Mouse (Mus musculus): Measurements from ENCODE around the gene Nkpd1. TPM values are rescaled to one million over a fixed set of nuclear protein-coding genes. Genes with fewer than 3 reads are reported as not detected.
A peak's percentile ranks its signal among the peaks of the same experiment; 100 is the strongest.

Gene Nkpd1
- total and polyA plus RNA-seq, 3 experiments = 1.1 to 2.1 (median 1.9) TPM

DNA sequence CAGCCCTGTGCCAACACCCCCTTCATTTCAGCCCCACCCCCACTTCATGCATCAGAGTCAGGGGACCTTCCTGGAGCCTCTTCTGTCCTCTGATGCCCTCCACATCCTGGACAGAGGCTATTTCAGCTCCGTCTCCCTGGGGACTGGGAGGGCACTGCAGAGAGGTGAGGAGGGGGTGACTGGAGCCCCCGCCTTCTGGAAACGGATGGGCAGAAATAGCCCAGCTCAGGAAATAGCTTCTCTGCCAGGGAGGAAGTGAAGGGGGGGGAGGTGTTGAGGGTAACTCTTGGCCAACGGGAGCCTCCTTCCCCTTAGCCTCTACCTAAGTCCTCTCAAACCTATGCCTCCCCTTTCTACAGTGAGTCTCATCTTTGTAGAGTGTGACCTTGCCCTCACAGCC lies 45.2 kb upstream of the Nkpd1 start:
- peaks cover 74% of the 10 kb centered on the region for H3K27me3 ChIP-seq (replicated peaks)
- in situ Hi-C loops (cut with MboI; ENCODE audit: low pct_ligation_motif_present, low pct_unique_long_range_greater_than_20kb, low sequenced_read_pairs) (no loop called here), dilution Hi-C loops (cut with MboI; ENCODE audit: extremely low pct_ligation_motif_present, extremely low pct_unique_long_range_greater_than_20kb, low sequenced_read_pairs) (no loop called here)
- no peak for TF ChIP-seq USF2 (conservative IDR thresholded peaks at IDR 0.05; ENCODE audit: low read depth, low read length)
- TF ChIP-seq CHD1 (IDR thresholded peaks at IDR 0.05; ENCODE audit: low read depth, low read length) = no peak
- no peak for TF ChIP-seq IRF4 (IDR thresholded peaks at IDR 0.05; ENCODE audit: low read depth, low read length)
- TF ChIP-seq TBP (conservative IDR thresholded peaks at IDR 0.05; ENCODE audit: low read depth, low read length) = no peak
- TF ChIP-seq HCFC1 (IDR thresholded peaks at IDR 0.05; ENCODE audit: low read depth, low read length) = no peak
- TF ChIP-seq MAFK (IDR thresholded peaks at IDR 0.05; ENCODE audit: insufficient replicate concordance, low read length) = no peak
- no peak for TF ChIP-seq KAT2A (IDR thresholded peaks at IDR 0.05; ENCODE audit: insufficient replicate concordance, low read length)
- no peak overlapping the region for H3K4me3 ChIP-seq (replicated peaks in 1 of 3; ENCODE audit: low read depth in 2 of 3, low read length in 2 of 3, poor library complexity in 1 of 3)
- DNase-seq (ENCODE audit: extremely low read depth) = no peak
- no peaks in the 10 kb centered on the region for H3K79me2 ChIP-seq (replicated peaks; ENCODE audit: control insufficient read depth, extremely low read depth, insufficient read depth, poor library complexity, severe bottlenecking)
- peaks cover 16% of the 10 kb centered on the region for H3K9me3 ChIP-seq (replicated peaks; ENCODE audit: low read length)
- H3K36me3 ChIP-seq (replicated peaks in 1 of 2; ENCODE audit: control insufficient read depth in 1 of 2, insufficient read depth in 1 of 2, low read length in 1 of 2) = no peaks in the 10 kb centered on the region
- H3K9ac ChIP-seq (ENCODE audit: insufficient read depth, low read depth) = no peak overlapping the region
- H3K4me1 ChIP-seq (ENCODE audit: control insufficient read depth in 1 of 2, insufficient read depth in 2 of 2) = peaks cover 5 to 23% of the 10 kb centered on the region in 2 experiments
- no peak overlapping the region for H3K4me2 ChIP-seq (ENCODE audit: insufficient read depth, low read depth, poor library complexity, severe bottlenecking)
- H3K27ac ChIP-seq (ENCODE audit: insufficient read depth, low read depth) = no peak overlapping the region

DNA sequence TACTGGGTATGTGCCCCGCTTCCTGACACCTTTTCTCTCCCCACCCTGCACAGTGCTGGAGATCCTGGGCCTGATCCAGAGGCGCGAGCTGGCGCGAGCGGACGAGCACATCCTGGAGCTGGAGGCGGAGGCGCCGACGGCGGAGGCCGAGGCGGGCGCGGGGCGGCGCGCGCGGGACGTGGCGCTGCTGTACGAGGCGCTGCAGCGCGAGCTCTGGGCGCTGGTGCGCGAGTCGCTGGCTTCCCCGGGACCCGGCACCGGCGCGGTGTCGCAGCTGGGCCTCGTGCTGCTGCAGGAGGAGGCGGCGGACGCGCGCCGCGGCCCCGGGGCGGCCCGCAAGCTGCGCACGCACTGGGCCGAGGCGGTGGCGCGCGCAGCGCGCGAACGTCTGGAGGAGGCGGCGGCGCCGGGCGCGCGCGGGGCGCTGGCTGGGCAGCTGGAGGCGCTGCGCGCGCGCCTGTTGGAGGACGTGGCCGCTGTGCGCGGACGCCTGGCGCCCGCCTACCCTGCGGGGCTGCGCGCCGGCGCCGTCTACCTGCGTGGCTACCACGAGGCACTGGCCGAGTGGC lies 43.7 kb upstream of the Nkpd1 start:
- H3K9me3 ChIP-seq (replicated peaks; ENCODE audit: low read length) = peaks cover 14% of the 10 kb centered on the region
- peaks cover 5 to 16% of the 10 kb centered on the region in 2 experiments for H3K4me1 ChIP-seq (ENCODE audit: control insufficient read depth in 1 of 2, insufficient read depth in 2 of 2)
- no peak overlapping the region for H3K9ac ChIP-seq (ENCODE audit: insufficient read depth, low read depth)
- TF ChIP-seq CHD2 (IDR thresholded peaks at IDR 0.05; ENCODE audit: low read length) (no peak), RAD21 (IDR thresholded peaks at IDR 0.05; ENCODE audit: low read depth, low read length) (no peak), MAZ (IDR thresholded peaks at IDR 0.05; ENCODE audit: low read depth, low read length) (no peak), CHD1 (IDR thresholded peaks at IDR 0.05; ENCODE audit: low read depth, low read length) (no peak), ZNF384 (IDR thresholded peaks at IDR 0.05; ENCODE audit: low read depth, low read length) (no peak), JUND (conservative IDR thresholded peaks at IDR 0.05; ENCODE audit: low read depth, low read length) (no peak), SIN3A (IDR thresholded peaks at IDR 0.05; ENCODE audit: low read length) (no peak)
- dilution Hi-C loops (cut with MboI; ENCODE audit: extremely low pct_ligation_motif_present, extremely low pct_unique_long_range_greater_than_20kb, low sequenced_read_pairs) (no loop called here), in situ Hi-C loops (cut with MboI; ENCODE audit: low pct_ligation_motif_present, low pct_unique_long_range_greater_than_20kb, low sequenced_read_pairs) (no loop called here)
- peaks cover 80% of the 10 kb centered on the region for H3K27me3 ChIP-seq (replicated peaks)
- 0 out of 2 replicates have a peak overlapping the region, but pooled peaks have one; percentile 4 for H3K4me2 ChIP-seq (ENCODE audit: insufficient read depth, low read depth, poor library complexity, severe bottlenecking)
- no peak for DNase-seq (ENCODE audit: extremely low read depth)
- H3K79me2 ChIP-seq (replicated peaks; ENCODE audit: control insufficient read depth, extremely low read depth, insufficient read depth, poor library complexity, severe bottlenecking) = no peaks in the 10 kb centered on the region
- no peaks in the 10 kb centered on the region for H3K36me3 ChIP-seq (replicated peaks in 1 of 2; ENCODE audit: control insufficient read depth in 1 of 2, insufficient read depth in 1 of 2, low read length in 1 of 2)
- H3K27ac ChIP-seq (ENCODE audit: insufficient read depth, low read depth) = no peak overlapping the region
- no peak overlapping the region for H3K4me3 ChIP-seq (replicated peaks in 1 of 3; ENCODE audit: low read depth in 2 of 3, low read length in 2 of 3, poor library complexity in 1 of 3)

GRCm38 (mm10) chr7:19477084-19477483 lies 40.6 kb upstream of the Nkpd1 start:
- Histone ChIP-seq H3K9me3 (replicated peaks; ENCODE audit: low read length) (peaks cover 13% of the 10 kb centered on the region), H3K4me3 (replicated peaks in 1 of 3; ENCODE audit: low read depth in 2 of 3, low read length in 2 of 3, poor library complexity in 1 of 3) (no peak overlapping the region), H3K36me3 (replicated peaks in 1 of 2; ENCODE audit: control insufficient read depth in 1 of 2, insufficient read depth in 1 of 2, low read length in 1 of 2) (no peaks in the 10 kb centered on the region), H3K27me3 (replicated peaks) (peaks cover 73% of the 10 kb centered on the region), H3K4me1 (ENCODE audit: control insufficient read depth in 1 of 2, insufficient read depth in 2 of 2) (peaks cover 10 to 20% of the 10 kb centered on the region in 2 experiments), H3K79me2 (replicated peaks; ENCODE audit: control insufficient read depth, extremely low read depth, insufficient read depth, poor library complexity, severe bottlenecking) (no peaks in the 10 kb centered on the region), H3K9ac (ENCODE audit: insufficient read depth, low read depth) (no peak overlapping the region), H3K4me2 (ENCODE audit: insufficient read depth, low read depth, poor library complexity, severe bottlenecking) (no peak overlapping the region), H3K27ac (ENCODE audit: insufficient read depth, low read depth) (no peak overlapping the region)
- in situ Hi-C loops (cut with MboI; ENCODE audit: low pct_ligation_motif_present, low pct_unique_long_range_greater_than_20kb, low sequenced_read_pairs) (no loop called here), dilution Hi-C loops (cut with MboI; ENCODE audit: extremely low pct_ligation_motif_present, extremely low pct_unique_long_range_greater_than_20kb, low sequenced_read_pairs) (no loop called here)
- no peak for DNase-seq (ENCODE audit: extremely low read depth)
- no peak for TF ChIP-seq ZMIZ1 (IDR thresholded peaks at IDR 0.05; ENCODE audit: low read depth, low read length)
- no peak for TF ChIP-seq GABPA (IDR thresholded peaks at IDR 0.05; ENCODE audit: insufficient replicate concordance, low read depth, low read length)
- TF ChIP-seq EP300 (IDR thresholded peaks at IDR 0.05; ENCODE audit: low read length) = no peak
- no peak for TF ChIP-seq MXI1 (IDR thresholded peaks at IDR 0.05; ENCODE audit: low read depth, low read length)
- TF ChIP-seq PAX5 (IDR thresholded peaks at IDR 0.05; ENCODE audit: low read length) = no peak
- TF ChIP-seq SIN3A (IDR thresholded peaks at IDR 0.05; ENCODE audit: low read length) = no peak
- TF ChIP-seq UBTF (IDR thresholded peaks at IDR 0.05; ENCODE audit: low read depth, low read length) = no peak
- peak; percentile 53 for TF ChIP-seq RAD21 (IDR thresholded peaks at IDR 0.05; ENCODE audit: low read depth, low read length)
- no peak for TF ChIP-seq ELF1 (IDR thresholded peaks at IDR 0.05; ENCODE audit: low read depth, low read length)
- TF ChIP-seq JUND (conservative IDR thresholded peaks at IDR 0.05; ENCODE audit: low read depth, low read length) = no peak
- no peak for TF ChIP-seq ETS1 (conservative IDR thresholded peaks at IDR 0.05; ENCODE audit: low read depth, low read length)
- no peak for TF ChIP-seq NRF1 (IDR thresholded peaks at IDR 0.05; ENCODE audit: low read depth, low read length)
- no peak for TF ChIP-seq ZKSCAN1 (IDR thresholded peaks at IDR 0.05; ENCODE audit: borderline replicate concordance, low read depth, low read length)
- TF ChIP-seq SMC3 (IDR thresholded peaks at IDR 0.05; ENCODE audit: low read depth, low read length) = peak; percentile 38
- no peak for TF ChIP-seq MEF2A (IDR thresholded peaks at IDR 0.05; ENCODE audit: borderline replicate concordance, low read depth, low read length)
- no peak for TF ChIP-seq BHLHE40 (IDR thresholded peaks at IDR 0.05; ENCODE audit: low read depth, low read length)

All from CH12.LX (cell line).